Mouse (Mus musculus): ENCODE data around the gene Cant1.

Gene Cant1

GRCm38 (mm10) chr11:118430291-118430885 is 11.5 kb upstream of the Cant1 start:
- no peak for DNase-seq (ENCODE audit: low spot score in 2 of 2)

- DNase-seq (ENCODE audit: low spot score in 2 of 2), result no peak
Observed at GRCm38 (mm10) chr11:118428944-118429709, 10.2 kb upstream of the Cant1 start.

GRCm38 (mm10) chr11:118428460-118428868 is 9.6 kb upstream of the Cant1 start:
- DNase-seq (ENCODE audit: low spot score in 2 of 2), result no peak

GRCm38 (mm10) chr11:118427986-118428385 is 9.1 kb upstream of the Cant1 start, which contains the start of gene C1qtnf1:
C1qtnf1 (plus strand) TSS chr11:118428203.
- no peak for DNase-seq (ENCODE audit: low spot score in 2 of 2)

GRCm38 (mm10) chr11:118427266-118427779 is 8.4 kb upstream of the Cant1 start:
- DNase-seq (ENCODE audit: low spot score in 2 of 2), result no peak

- DNase-seq (ENCODE audit: low spot score in 2 of 2), result no peak
Observed at GRCm38 (mm10) chr11:118426765-118427164, 7.9 kb upstream of the Cant1 start.

GRCm38 (mm10) chr11:118424621-118425335 is 5.9 kb upstream of the Cant1 start:
- no peak for DNase-seq (ENCODE audit: low spot score in 2 of 2)

GRCm38 (mm10) chr11:118423266-118423971 is 4.5 kb upstream of the Cant1 start:
- DNase-seq (ENCODE audit: low spot score in 2 of 2), result peak; percentile 92

- no peak for DNase-seq (ENCODE audit: low spot score in 2 of 2)
Observed at GRCm38 (mm10) chr11:118420261-118420660, 1.4 kb upstream of the Cant1 start.

GRCm38 (mm10) chr11:118418442-118418833 is 448 bp downstream of the Cant1 start:
- no peak for DNase-seq (ENCODE audit: low spot score in 2 of 2)

- no peak for DNase-seq (ENCODE audit: low spot score in 2 of 2)
Observed at GRCm38 (mm10) chr11:118417496-118417895, 1.4 kb downstream of the Cant1 start.

- no peak for DNase-seq (ENCODE audit: low spot score in 2 of 2)
Observed at GRCm38 (mm10) chr11:118416046-118416445, 2.8 kb downstream of the Cant1 start.

GRCm38 (mm10) chr11:118415630-118416029 is 3.3 kb downstream of the Cant1 start:
- DNase-seq (ENCODE audit: low spot score in 2 of 2), result no peak

- DNase-seq (ENCODE audit: low spot score in 2 of 2), result no peak
Observed at GRCm38 (mm10) chr11:118414270-118414669, 4.6 kb downstream of the Cant1 start.

- peak in 1 of 2 experiments; percentile 61 for DNase-seq (ENCODE audit: low spot score in 2 of 2)
Observed at GRCm38 (mm10) chr11:118413055-118413454, 5.8 kb downstream of the Cant1 start.

GRCm38 (mm10) chr11:118412601-118413000 is 6.3 kb downstream of the Cant1 start:
- no peak for DNase-seq (ENCODE audit: low spot score in 2 of 2)

- no peak for DNase-seq (ENCODE audit: low spot score in 2 of 2)
Observed at GRCm38 (mm10) chr11:118411271-118411670, 7.6 kb downstream of the Cant1 start.

GRCm38 (mm10) chr11:118410479-118410878 is 8.4 kb downstream of the Cant1 start:
- DNase-seq (ENCODE audit: low spot score in 2 of 2), result no peak

- no peak for DNase-seq (ENCODE audit: low spot score in 2 of 2)
Observed at GRCm38 (mm10) chr11:118410073-118410444, 8.8 kb downstream of the Cant1 start.

GRCm38 (mm10) chr11:118409106-118410072 is 9.5 kb downstream of the Cant1 start:
- DNase-seq (ENCODE audit: low spot score in 2 of 2), result no peak

Data from right cerebral cortex, postnatal 10 days (tissue).